Mouse (Mus musculus) gastrocnemius, postnatal 25 days (tissue): ENCODE measurements around the gene Anxa9. TPM values are rescaled to one million over a fixed set of nuclear protein-coding genes. Genes with fewer than 3 reads are reported as not detected.

Experiments
- DNase-seq: peaks from one replicate; pipeline ENCODE4 v3.0.0; 2022
- total RNA-seq, 2 experiments: library from RNA; stranded (reverse); gene quantifications; 1 replicate in 1 of 2; 2 replicates in 1 of 2; pipeline ENCODE4 v1.2.3; 2021

The Anxa9 gene
- total RNA-seq, 2 experiments from 2014 or later = 0.15 to 0.27 TPM

DNA sequence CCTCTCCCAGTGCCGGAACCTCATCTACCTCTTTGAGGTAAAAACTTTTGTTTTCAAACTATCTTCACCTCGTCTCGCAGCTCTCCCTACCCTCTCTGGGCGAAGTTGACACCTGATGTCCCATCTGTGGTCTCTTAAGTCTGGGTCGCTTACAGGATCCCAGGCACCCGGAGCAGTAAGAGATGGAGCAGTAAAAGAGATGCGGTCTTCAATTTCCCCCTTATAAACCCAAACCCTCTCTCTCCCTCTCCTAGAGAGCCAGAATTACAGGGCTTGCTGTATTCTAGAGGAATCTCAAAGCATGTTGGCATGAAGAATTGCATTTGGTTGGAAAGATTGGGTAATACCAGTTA, 23.4 kb downstream of the Anxa9 start:
- DNase-seq = no peak

- peak; percentile 82 for DNase-seq
Measured at GRCm38 (mm10) chr3:95282865-95283588, 23.9 kb downstream of the Anxa9 start.

- no peak for DNase-seq
Measured at GRCm38 (mm10) chr3:95282381-95282864, 24.6 kb downstream of the Anxa9 start.

DNA sequence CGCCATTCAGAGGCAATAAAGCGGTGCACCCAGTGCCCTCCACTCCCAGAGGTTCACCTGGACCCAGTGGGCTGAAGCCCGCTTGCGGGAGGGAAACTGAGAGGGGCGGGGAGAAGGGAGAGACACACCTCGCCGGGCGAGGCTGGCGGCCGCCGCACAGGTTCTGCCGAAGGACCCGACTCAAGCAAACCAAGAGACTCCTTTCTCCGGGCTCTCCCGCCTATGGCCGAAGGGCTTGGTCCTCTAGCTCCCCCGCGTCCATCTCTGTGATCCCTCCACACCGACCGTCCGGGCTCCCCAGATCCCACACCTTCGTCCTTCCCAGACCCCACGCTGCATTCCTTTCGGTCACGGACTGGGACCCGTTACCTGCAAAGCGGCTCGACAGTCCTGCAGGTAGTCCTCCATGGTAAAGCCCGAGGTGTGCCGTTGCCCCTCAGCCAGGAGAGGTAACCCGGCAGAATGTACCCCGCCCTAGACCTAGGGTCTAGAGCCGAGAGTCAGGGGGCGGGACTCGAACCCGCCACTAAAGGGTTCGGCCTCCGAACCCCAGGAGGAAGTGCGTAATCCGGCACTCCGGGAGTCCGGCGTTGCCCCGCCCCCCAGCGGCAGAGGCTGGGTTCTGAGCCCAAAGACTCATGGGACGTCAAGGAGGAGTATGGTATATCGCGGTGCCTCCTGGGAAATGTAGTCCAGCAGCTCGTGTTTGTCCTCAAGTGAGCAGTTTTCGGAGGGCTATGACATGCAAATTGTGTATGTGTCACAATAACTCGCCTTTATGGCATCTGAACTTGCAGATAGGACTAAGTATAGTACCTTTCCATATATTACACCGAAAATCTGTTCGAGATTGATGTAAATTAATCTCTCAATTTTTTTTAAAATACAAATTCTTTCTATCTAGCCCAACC, 25.5 kb downstream of the Anxa9 start, which contains the start of the genes Mindy1 and Prune1:
Mindy1 (plus strand) TSS at position 130 of the 911 bp plus-strand sequence.
Prune1 (minus strand) TSS at position 861 of the 911 bp plus-strand sequence.
- DNase-seq = peak; percentile 98

- DNase-seq = no peak
Measured at GRCm38 (mm10) chr3:95280747-95281146, 26.2 kb downstream of the Anxa9 start.

- no peak for DNase-seq
Measured at GRCm38 (mm10) chr3:95277149-95277551, 29.8 kb downstream of the Anxa9 start.

DNA sequence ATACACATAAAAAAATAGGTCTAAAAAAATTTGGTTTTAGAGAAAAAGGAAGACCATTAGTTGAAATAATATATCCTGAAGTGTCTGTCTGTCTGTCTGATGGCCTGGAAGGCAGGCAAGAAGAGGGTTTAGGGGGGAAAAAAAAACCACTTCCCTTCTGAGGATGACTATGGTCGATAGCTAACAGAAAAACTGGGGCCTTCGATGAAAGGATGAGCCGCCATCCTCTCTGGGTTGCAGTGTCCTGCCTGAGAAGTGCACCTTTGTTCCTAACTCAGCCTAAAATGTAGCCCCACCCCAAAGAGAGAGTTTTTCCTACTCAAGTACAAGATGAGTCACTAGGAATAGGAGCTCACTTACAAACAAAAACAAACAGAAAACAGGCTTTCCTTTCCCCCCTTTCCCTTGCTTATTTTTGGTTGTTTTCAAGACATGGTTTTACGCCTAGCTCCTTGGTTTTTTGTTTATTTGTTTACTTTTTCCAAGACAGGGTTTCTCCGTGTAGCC, 30.5 kb downstream of the Anxa9 start:
- DNase-seq = no peak

DNA sequence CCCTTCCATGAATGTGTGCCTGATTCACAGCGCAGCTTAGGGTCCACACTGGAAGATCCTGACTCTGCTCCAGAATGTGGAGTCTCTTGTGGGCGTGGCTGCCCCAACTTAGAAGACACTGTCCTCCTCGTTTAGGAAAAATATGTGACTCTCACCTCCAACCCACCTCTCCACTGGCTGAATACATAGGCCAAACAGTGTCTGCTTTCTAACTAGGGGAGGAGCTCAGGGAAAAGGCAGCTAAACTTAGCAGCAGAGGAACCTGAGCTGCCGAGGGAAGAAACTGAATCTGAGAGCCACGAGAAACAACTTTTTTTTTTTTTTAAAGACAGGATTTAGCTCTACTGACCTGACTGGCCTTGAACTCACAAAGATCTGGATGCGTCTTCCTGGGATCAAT, 31.8 kb downstream of the Anxa9 start:
- peak; percentile 46 for DNase-seq

GRCm38 (mm10) chr3:95274453-95274852, 32.5 kb downstream of the Anxa9 start:
- no peak for DNase-seq

- no peak for DNase-seq
Measured at GRCm38 (mm10) chr3:95273471-95273870, 33.5 kb downstream of the Anxa9 start.

DNA sequence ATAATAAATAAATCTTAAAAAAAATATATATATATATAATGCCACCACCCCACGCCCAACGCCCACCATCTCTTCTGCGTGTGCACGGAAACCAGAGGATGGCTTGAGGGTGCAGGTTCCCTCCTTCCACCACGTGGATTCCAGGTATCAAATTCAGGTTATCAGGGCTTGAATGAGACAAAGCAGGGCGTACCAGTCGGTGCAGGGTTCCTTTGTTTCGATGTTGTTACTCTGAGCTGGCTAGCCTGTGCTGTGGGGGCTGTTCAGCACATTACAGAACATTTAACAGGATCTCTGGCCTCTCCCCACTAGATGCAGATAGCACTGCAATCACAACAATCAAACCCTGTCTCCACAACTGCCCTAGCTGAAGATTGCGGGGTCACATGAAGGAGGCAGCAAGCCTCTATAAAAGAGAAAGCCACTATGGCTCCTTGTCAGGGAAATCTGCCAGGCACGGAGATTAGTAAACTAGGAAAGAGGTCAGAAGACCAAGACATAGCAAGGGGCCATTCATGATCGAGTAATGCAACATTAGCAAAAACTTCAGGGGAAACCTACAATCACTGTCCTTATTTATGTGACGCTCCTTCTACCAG, 36.1 kb downstream of the Anxa9 start:
- no peak for DNase-seq

GRCm38 (mm10) chr3:95269789-95270188, 37.2 kb downstream of the Anxa9 start:
- DNase-seq = no peak

DNA sequence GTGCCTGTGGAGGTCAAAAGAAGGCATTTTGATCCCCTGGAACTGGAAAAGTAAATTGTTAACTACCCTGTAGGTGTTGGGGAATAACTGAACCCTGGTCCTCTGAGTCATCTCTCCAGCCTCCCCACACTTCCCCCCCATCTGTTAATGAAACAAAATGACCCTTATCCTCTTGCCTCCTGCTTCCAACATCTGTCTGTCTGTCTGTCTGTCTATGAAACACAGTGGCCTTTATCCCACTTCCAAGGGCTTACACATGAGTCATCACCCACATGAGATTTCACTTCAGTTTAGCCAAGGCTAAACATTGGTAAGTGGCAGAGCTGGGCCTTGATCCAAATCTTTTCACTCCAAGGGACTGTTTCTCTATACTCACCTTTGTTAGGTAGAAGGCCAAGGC, 39.1 kb downstream of the Anxa9 start:
- no peak for DNase-seq

DNA sequence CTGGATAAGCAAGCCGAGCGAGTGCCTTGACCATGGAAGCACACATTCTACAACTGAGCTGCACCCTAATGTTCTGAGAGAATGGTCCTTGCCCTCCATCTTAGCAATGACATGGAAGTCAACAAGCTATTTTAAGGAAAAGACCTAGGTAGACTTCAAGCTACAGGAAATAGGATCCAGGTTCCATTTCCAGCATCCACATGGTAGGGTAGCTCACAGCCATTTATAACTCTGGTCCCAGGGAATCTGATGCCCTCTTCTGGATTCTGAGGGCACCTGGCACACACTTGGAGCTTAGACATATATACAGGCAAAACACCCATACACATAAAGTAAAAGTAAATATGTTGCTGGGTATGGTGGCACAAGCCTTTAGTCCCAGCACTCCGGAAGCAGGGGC, 40.9 kb downstream of the Anxa9 start:
- no peak for DNase-seq

- DNase-seq = no peak
Measured at GRCm38 (mm10) chr3:95264724-95265123, 42.3 kb downstream of the Anxa9 start.

GRCm38 (mm10) chr3:95263089-95263739, 43.8 kb downstream of the Anxa9 start:
- DNase-seq = peak; percentile 62

DNA sequence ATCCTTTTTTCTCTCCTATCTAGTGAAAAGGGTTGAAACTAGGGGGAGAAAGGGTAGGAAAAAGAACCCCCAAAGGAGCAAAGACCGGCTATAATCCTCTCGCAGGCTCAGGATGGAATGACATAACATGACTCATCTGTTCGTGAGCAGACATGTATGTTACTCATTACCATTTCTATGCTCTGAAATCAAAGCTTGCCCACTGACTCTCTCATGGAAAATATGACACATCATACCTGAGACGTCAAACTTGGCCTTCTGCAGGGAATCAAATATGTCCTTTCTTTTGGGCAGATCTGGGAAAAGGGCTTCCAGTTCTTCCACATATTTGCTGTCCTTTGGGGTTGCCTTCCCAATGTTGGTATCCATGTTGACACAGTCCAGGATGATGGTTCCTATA, 45.0 kb downstream of the Anxa9 start:
- no peak for DNase-seq

GRCm38 (mm10) chr3:95256931-95257330, 50.0 kb downstream of the Anxa9 start:
- no peak for DNase-seq

GRCm38 (mm10) chr3:95250783-95251424, 56.1 kb downstream of the Anxa9 start, which contains the start of gene Bnipl:
TSS of gene Bnipl (minus strand) at chr3:95251193.
- no peak for DNase-seq

- DNase-seq = no peak
Measured at GRCm38 (mm10) chr3:95250361-95250760, 56.6 kb downstream of the Anxa9 start.

GRCm38 (mm10) chr3:95247660-95248336, 59.2 kb downstream of the Anxa9 start:
- no peak for DNase-seq
